Mouse (Mus musculus) heart, embryonic 15.5 days (tissue): ENCODE data around the gene Syne1. TPM values are rescaled to one million over a fixed set of nuclear protein-coding genes. Genes with fewer than 3 reads are reported as not detected.

ENCODE experiments used
- ATAC-seq: fragments of 200-750 bp; cut with Nextera tagmentation; replicated peaks from 2 replicates; pipeline ENCODE4 v1.8.0; 2017; ENCODE audit warnings: low read depth, moderate TSS enrichment; ENCODE audit not compliant: insufficient number of reproducible peaks, insufficient read depth, low FRiP score
- H3K27ac ChIP-seq: fragments of 300-500 bp; sonication (generic); 2 replicates; pipeline ENCODE4 v1.5.1; 2015; ENCODE audit warnings: mild to moderate bottlenecking, inconsistent platforms
- H3K27me3 ChIP-seq: fragments of 300-500 bp; sonication (generic); 2 replicates; pipeline ENCODE4 v1.6.1; 2015; ENCODE audit warnings: inconsistent platforms
- H3K36me3 ChIP-seq: fragments of 300-500 bp; sonication (generic); 2 replicates; pipeline ENCODE4 v1.6.1; 2015; ENCODE audit warnings: mild to moderate bottlenecking, inconsistent platforms
- H3K4me1 ChIP-seq: fragments of 300-500 bp; sonication (generic); replicated peaks from 2 replicates; pipeline ENCODE4 v1.6.1; 2015; ENCODE audit warnings: inconsistent platforms
- H3K4me2 ChIP-seq: fragments of 300-500 bp; sonication (generic); 2 replicates; pipeline ENCODE4 v1.6.1; 2015; ENCODE audit warnings: inconsistent platforms, mild to moderate bottlenecking, moderate library complexity
- H3K4me3 ChIP-seq: fragments of 300-500 bp; sonication (generic); 2 replicates; pipeline ENCODE4 v1.5.1; 2015; ENCODE audit warnings: mild to moderate bottlenecking, inconsistent platforms
- H3K9ac ChIP-seq: fragments of 300-500 bp; sonication (generic); 2 replicates; pipeline ENCODE4 v1.6.1; 2015; ENCODE audit warnings: mild to moderate bottlenecking, inconsistent platforms
- H3K9me3 ChIP-seq: fragments of 300-500 bp; sonication (generic); replicated peaks from 2 replicates; pipeline ENCODE4 v1.6.1; 2016; ENCODE audit warnings: inconsistent platforms
- WGBS: fragments of 180-500 bp; shearing (Covaris S2); methylation state at CpG from one replicate; pipeline ENCODE4 v1.1.7; 2015; ENCODE audit warnings: mixed read lengths; 5-methylcytosine and 5-hydroxymethylcytosine counted together
- polyA plus RNA-seq: library from polyadenylated mRNA; unstranded; fragments of >200 nt; fragmentation: Nextera tagmentation; extraction: Ambion mirVana; gene quantifications from 2 replicates; pipeline ENCODE4 v1.2.1, GENCODE M21; 2015

The Syne1 gene
- polyA plus RNA-seq, 1 experiment from 2014 or later = 23.2 TPM

DNA sequence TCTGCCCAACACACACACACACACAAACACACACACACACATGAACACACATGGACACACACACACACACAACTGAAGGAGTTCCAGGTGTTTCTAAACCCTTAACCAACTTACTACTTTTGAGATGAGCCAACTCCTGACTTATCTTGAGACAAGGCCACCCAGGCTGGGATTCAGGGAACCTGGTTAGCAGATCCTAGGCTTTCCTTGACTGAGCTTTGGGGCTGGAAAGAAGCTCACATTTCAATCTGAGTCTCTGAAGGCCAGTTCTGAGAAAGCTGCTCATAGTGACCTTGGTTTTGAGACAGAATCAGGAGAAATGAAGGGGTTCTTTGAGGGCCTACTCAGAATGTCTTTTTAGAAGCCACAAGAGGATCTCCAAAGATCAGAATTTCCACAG is 579.7 kb downstream of the Syne1 start:
- Histone ChIP-seq H3K4me1 (no peaks in the 10 kb centered on the region), H3K36me3 (no peaks in the 10 kb centered on the region), H3K9me3 (no peaks in the 10 kb centered on the region), H3K4me3 (no peak overlapping the region), H3K9ac (no peak overlapping the region), H3K4me2 (no peak overlapping the region), H3K27ac (no peak overlapping the region), H3K27me3 (no peaks in the 10 kb centered on the region)
- ATAC-seq = no peak

DNA sequence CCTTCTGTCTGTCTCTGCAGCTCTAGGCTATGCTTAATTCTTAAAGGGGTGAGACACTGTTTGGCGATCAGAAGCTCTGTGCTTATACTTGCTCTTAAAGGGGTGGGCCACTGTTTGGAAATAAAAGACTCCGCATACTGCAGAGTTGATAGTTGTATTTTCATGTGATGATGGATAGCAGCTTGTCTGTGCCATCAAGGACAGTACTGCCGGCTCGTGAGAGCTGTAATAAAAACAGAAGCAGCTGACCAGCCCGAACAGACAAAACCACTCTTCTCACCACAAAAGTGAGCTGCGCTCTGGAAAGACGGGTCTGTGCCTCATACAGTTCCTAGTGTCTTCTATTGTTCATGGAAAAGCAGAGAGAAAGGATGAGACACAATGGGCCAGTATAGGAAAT is 580.1 kb downstream of the Syne1 start:
- H3K9ac ChIP-seq = no peak overlapping the region
- H3K4me2 ChIP-seq = no peak overlapping the region
- H3K36me3 ChIP-seq = no peaks in the 10 kb centered on the region
- no peak overlapping the region for H3K4me3 ChIP-seq
- H3K27me3 ChIP-seq = no peaks in the 10 kb centered on the region
- H3K27ac ChIP-seq = no peak overlapping the region
- H3K4me1 ChIP-seq = no peaks in the 10 kb centered on the region
- no peaks in the 10 kb centered on the region for H3K9me3 ChIP-seq
- 71% methylated on average over 7 of the region's 7 CpGs for WGBS
- no peak for ATAC-seq

Other genes with a start within 250 kb of the Syne1 start
- gene Myct1, start 42.3 kb upstream of the Syne1 start, polyA plus RNA-seq = 5.2 and 7.9 TPM in 2 replicates
- 0.13 and 0.37 TPM in 2 replicates for gene Vip, start 87.7 kb upstream of the Syne1 start, polyA plus RNA-seq